Mouse (Mus musculus) kidney, adult 18-20 months (tissue): ENCODE data around the gene Maml3.
A peak's percentile ranks its signal among the peaks of the same experiment; 100 is the strongest.

Experiments used
- DNase-seq: peaks from one replicate; pipeline ENCODE4 v3.0.0; 2021

The Maml3 gene

DNA sequence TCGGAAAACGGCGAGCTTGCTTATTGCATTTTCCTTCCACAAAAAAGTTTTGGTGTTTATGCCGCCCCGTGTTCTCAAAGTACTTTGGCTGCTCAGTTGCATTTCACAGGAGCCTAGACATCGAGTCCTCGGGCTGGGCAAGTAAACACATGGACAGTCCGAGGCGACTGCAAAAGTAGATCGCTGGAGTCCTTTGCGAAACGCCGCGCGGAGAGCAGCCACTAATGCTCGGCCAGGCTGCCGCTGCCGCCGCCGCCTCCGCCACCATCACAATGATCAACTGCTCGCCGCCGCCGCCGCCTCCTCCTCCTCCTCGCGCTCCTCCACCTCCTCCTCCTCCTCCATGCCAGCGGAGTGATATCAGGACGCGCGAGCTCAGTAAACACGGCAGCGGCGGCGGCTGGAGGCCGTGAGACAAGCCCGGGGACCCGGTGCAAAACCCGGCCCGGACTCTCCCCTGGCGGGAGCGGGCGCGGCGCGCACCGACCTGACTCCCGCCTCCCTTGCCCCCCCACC is at the start of gene Maml3:
Maml3 (minus strand) TSS at position 441 of the 516 bp plus-strand sequence.
- DNase-seq, result peak; percentile 88

DNA sequence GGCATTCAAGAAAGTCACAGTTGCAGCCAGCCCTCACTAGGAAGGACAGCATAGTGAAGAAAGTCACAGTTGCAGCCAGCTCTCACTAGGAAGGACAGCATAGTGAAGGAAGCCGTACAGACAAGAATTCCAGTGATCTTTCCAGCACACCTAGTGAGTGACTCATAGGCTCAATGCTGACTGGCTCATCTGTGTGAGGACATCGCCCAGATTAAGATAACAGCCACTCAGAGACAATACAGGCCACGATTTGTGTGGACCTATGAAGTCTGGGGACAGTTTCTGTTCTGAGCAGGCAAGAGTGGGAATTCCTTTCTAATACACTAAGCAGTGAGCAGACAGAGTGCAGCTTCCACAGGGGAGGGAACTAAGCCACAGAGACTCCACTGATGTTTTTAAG is 46.3 kb upstream of the Maml3 start:
- no peak for DNase-seq

- DNase-seq, result no peak
Measured at GRCm38 (mm10) chr3:52148301-52148700, 43.4 kb upstream of the Maml3 start.

DNA sequence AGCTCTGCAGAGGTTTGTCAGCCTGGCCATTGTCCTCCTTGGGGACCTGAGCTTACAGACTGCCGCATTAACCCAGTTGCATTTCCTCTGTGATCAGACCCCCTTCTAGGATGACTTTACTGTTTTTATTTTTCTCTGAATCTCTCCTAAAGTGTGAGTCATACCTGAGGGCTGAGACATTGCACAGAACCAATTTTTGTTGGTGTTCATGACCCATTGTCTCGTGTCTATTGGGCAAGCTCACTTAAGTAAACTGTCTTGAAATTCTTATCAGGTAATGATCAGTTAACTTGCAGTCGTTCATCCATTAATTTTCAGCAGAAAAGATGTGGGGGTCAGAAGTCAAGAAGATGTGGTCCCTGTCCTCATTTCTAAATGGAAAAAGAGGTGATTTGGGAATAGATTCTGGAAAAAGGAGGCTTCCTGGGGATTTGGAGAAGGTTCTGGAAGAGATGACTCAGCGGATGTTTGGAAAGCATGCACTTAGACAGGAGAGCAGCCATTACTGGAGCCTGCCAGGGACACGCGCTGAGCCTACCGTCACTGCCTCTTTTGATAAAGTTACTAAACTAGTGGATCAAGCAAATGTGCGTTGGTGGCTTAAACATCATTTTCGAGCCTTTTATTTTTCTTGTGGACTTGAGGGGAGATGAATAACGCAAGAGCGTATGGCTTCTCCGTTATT is 40.0 kb upstream of the Maml3 start:
- DNase-seq, result no peak

GRCm38 (mm10) chr3:52143017-52143416 is 38.1 kb upstream of the Maml3 start:
- DNase-seq, result no peak

DNA sequence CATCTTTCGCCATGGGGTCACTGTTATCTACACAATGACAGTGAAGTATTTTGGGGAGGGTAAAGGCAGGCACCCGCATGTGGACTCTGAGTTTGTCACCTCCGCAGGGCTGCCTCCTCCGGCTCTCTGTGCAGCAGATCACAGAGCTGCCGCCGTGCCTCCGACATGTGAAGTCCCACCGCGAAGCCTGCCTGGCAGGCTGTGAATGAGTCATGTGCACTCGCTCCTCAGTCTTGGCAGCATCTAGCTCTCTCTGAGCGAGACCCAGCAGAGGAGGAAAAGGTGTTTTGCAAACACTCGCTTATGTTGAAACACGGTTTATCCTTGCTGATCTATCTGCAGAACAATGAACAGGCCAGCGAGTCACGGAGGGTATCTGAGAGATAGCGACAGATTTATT is 35.3 kb upstream of the Maml3 start:
- no peak for DNase-seq

DNA sequence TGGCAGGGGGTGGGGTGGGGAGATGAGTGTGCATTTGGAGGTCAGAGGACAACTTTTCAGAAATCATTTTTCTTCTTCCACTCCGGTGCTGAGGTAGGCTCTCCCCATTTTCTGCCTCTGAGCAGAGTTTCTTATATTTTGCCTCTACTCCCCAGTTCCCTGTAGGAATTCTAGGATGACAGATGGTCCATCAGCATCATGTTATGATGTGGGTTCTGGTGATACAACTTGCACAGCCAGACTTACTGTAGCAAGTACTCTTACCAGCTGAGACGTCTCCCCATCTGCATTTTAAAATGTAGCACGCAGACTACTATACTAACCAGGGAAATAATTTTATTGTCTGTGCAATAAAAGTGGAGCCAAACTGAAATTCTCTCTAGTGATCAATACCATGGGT is 20.5 kb upstream of the Maml3 start:
- no peak for DNase-seq

GRCm38 (mm10) chr3:52120858-52121257 is 16.0 kb upstream of the Maml3 start:
- DNase-seq, result no peak

DNA sequence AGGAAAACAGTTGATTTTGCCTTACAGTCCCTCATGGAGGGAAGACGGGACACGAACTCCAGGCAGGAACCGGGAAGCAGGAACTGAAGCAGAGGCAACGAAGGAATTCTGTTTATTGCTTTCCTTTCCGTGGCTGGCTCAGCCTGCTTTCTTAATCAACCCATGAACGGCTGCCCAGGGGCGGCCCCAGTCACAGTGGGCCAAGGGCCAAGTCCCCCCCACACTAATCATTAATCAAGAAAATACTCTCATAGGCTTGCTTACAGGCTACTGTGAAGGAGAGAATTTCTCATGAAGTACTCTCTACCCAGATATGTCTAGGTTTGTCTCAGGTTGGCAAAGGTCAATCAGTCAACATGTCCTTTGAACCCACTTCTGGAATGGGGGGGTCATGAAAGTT is 14.3 kb upstream of the Maml3 start:
- DNase-seq, result peak; percentile 42

- no peak for DNase-seq
Measured at GRCm38 (mm10) chr3:52115421-52115820, 10.5 kb upstream of the Maml3 start.

GRCm38 (mm10) chr3:52108027-52108426 is 3.2 kb upstream of the Maml3 start:
- DNase-seq, result no peak

- no peak for DNase-seq
Measured at GRCm38 (mm10) chr3:52105156-52105555, 280 bp upstream of the Maml3 start.

GRCm38 (mm10) chr3:52104208-52104607 is 668 bp downstream of the Maml3 start:
- DNase-seq, result no peak

- peak; percentile 72 for DNase-seq
Measured at GRCm38 (mm10) chr3:52103531-52104181, 1.2 kb downstream of the Maml3 start.

DNA sequence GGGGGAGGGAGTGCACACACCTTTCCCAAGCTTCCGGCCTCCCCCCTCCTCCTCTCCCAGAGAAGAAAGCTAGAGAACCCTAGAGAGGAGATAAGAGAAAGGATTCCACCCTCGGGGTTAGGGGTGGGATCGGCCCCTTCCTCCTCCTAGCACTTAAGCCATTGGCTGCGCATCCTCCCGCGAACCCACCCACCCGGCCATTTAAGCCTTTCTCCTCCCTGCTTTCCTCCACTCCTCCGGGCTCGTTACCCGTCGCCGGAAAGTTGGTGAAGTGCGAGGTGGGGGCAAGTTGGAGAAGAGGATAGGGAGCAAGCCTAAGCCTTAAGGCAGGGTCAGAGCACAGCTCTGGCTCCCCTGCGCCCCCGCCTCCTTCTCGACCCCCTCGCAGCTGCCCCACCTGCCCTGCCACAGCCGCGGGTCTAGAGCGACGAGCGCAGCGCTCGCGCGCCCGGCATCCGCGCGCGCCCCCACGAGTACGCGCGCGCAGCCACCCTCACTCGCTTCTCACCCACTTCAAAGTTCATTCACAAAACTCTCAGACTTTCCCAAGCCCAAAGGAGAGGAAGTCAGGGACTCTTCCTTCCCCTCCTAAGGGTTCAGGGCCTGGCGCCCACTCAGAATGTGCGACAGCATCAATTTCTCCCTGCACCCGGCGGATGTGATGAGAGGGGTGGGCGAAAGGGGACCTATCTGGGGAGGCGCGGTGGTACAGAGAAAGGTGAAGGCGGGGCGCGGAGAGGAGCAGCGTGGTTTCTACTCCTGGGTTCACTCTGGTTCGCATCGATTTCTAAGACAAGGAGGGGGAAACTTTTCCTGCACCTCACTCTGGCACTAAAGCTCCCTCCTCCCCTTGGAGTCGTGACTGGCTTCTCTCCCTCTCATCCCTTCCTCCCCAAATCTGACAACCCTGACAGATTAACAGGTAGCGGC is 2.0 kb downstream of the Maml3 start:
- DNase-seq, result peak; percentile 79

DNA sequence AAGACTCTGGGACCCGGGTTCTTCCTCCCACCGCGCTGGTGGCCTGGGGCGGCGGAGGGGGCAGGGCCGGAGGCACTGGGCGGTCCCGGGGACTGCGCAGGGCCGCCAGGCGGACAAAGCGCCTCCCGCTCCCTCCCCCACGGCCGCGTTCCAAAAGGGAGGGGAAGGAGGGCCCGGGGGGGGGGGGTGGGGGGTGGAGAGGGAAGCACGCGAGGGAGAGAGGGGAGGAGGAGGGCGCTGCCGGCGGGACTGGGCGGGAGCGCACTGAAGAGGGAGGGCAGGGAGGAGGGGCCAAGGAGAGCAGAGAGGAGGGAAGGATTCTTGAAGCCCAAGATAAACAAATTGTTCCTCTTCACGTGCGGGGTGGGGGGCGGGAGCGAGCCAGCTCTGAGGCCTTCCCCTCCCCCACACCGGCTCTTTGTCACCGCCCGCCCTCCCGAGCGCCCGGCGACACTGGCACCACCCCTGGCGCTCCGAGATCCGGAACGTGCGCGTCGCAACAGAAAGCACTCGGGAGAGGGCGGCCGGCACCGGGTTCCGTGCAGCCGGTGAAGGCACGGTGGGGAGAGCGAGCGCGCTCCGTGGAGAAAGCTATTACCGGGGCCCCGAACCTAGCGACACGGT is 2.8 kb downstream of the Maml3 start:
- peak; percentile 88 for DNase-seq

DNA sequence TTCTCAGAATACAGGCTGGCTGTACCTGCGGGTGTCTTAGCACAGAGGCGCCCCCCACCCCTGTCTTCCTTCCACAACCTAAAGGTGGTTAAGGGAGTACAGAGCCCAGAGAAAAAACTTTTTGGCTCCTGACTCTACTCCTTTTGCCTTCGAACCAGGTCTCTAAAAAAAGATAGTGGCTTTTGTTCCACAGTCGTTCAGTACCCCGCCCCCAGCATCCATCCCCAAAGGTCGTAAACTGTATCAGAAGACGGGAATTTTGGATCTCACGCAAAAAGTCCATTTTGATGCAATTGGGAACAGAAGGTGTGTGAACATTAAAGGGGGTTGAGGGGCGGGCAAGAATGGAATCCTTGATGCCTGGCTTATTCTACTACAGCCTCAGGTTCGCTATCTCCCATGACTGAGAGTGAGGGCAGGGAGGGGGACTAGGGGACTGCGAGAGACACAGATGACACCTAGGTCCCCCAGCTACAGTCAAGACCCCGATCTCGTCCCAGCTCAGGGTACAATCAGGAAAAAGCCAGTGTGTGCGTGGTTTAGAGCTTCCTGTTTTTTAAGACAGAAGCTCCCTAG is 3.4 kb downstream of the Maml3 start:
- DNase-seq, result no peak

DNA sequence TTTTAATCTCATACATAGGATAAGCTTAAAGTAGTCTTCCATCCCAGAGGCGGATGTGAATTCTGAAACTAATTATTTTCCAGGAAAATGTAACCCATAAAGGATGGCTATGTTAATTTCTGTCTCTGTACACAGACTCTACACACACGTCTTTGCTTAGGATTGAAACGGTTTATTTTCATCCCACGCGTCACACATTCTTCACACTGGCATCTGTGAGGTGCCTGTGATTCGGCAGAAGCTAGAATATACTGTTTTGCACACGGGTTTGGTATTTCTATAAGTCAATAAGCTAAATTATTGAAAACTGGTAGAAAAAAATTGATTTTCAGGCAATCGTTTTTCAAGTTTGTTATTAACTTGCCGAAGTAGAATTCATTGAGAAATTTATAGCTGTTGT is 4.0 kb downstream of the Maml3 start:
- no peak for DNase-seq

- DNase-seq, result no peak
Measured at GRCm38 (mm10) chr3:52100306-52100705, 4.6 kb downstream of the Maml3 start.

GRCm38 (mm10) chr3:52099286-52099685 is 5.6 kb downstream of the Maml3 start:
- DNase-seq, result no peak

DNA sequence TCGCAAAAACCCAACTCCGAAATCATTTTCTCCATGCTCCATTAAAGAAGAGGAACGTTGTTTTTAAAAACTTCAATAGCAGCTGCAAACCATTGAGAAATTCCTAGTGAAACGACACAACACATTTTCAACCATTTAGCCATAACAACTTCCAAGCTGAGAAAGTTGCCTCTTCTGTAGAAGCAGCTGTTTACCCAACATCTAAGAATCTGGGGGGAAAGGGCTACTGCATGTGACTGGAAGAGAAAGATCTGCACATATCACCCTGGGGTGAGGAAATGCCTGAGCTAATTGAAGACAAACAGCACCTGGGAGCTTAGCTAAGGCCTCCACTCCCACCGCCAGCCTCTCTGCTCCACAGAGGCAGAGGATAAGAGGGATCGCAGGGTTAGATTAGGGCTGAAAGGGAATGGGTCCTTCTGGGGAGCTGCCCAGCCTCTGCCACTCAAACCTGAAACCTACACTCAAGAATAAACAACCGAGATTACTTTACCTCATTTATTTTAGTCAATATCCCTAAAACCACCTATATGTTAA is 13.5 kb downstream of the Maml3 start:
- DNase-seq, result no peak

- DNase-seq, result no peak
Measured at GRCm38 (mm10) chr3:52090230-52090873, 14.5 kb downstream of the Maml3 start.
